Mouse (Mus musculus): ENCODE results near the gene Tprg. TPM values are rescaled to one million over a fixed set of nuclear protein-coding genes. Genes with fewer than 3 reads are reported as not detected.

The Tprg gene
- not detected for total RNA-seq (2021)

GRCm38 (mm10) chr16:25286517-25286916 is at the start of gene Tprg:
Gene Tprg (plus strand): TSS chr16:25286817.
- no peak for DNase-seq

- no peak for DNase-seq
Measured at GRCm38 (mm10) chr16:25238274-25239050, 48.2 kb upstream of the Tprg start.

GRCm38 (mm10) chr16:25248889-25249288 is 37.7 kb upstream of the Tprg start:
- no peak for DNase-seq

- no peak for DNase-seq
Measured at GRCm38 (mm10) chr16:25250129-25250749, 36.4 kb upstream of the Tprg start.

- DNase-seq, result no peak
Measured at GRCm38 (mm10) chr16:25251080-25251479, 35.5 kb upstream of the Tprg start.

- no peak for DNase-seq
Measured at GRCm38 (mm10) chr16:25254646-25255045, 32.0 kb upstream of the Tprg start.

GRCm38 (mm10) chr16:25255186-25255585 is 31.4 kb upstream of the Tprg start:
- peak; percentile 39 to 43 for DNase-seq

GRCm38 (mm10) chr16:25255603-25256260 is 30.9 kb upstream of the Tprg start:
- DNase-seq, result peak; percentile 64 to 73

- no peak for DNase-seq
Measured at GRCm38 (mm10) chr16:25262306-25262705, 24.3 kb upstream of the Tprg start.

GRCm38 (mm10) chr16:25262965-25263364 is 23.7 kb upstream of the Tprg start:
- no peak for DNase-seq

GRCm38 (mm10) chr16:25263520-25264149 is 23.0 kb upstream of the Tprg start:
- DNase-seq, result peak; percentile 71 to 79

GRCm38 (mm10) chr16:25265177-25265576 is 21.4 kb upstream of the Tprg start:
- DNase-seq, result no peak

GRCm38 (mm10) chr16:25268276-25268675 is 18.3 kb upstream of the Tprg start:
- no peak for DNase-seq

- DNase-seq, result no peak
Measured at GRCm38 (mm10) chr16:25282563-25282962, 4.1 kb upstream of the Tprg start.

GRCm38 (mm10) chr16:25293753-25294152 is 7.1 kb downstream of the Tprg start:
- no peak for DNase-seq

- no peak for DNase-seq
Measured at GRCm38 (mm10) chr16:25295546-25295945, 8.9 kb downstream of the Tprg start.

- DNase-seq, result no peak
Measured at GRCm38 (mm10) chr16:25296746-25297145, 10.1 kb downstream of the Tprg start.

- no peak for DNase-seq
Measured at GRCm38 (mm10) chr16:25298204-25298603, 11.6 kb downstream of the Tprg start.

GRCm38 (mm10) chr16:25302616-25303015 is 16.0 kb downstream of the Tprg start:
- DNase-seq, result no peak

GRCm38 (mm10) chr16:25314006-25314405 is 27.4 kb downstream of the Tprg start:
- DNase-seq, result peak; percentile 39 to 48

- DNase-seq, result no peak
Measured at GRCm38 (mm10) chr16:25315090-25315489, 28.5 kb downstream of the Tprg start.

GRCm38 (mm10) chr16:25325631-25326238 is 39.1 kb downstream of the Tprg start:
- no peak for DNase-seq

All from layer of hippocampus, postnatal 36 days (tissue).